8 mouse cellular contexts compared by ENCODE assay signal in the genomic region with DNA sequence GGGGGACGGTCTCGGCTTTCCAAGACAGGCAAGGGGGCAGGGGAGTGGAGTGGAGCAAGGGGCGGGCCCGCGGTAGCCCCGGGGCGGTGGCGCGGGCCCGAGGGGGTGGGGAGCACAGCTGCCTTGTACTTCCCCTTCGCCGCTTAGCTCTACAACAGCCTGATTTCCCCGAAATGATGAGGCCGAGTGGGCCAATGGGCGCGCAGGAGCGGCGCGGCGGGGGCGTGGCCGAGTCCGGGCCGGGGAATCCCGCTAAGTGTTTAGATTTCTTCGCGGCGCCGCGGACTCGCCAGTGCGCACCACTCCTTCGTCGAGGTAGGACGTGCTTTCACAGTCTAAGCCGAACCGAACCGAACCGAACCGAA. TPM values are rescaled to one million over a fixed set of nuclear protein-coding genes. Genes with fewer than 3 reads are reported as not detected.
DNase-seq lines count a peak whose midpoint lies in the region; ATAC-seq lines count a peak whose summit lies in the region.

TSS of gene Irf1 (plus strand) at position 255 of the 365 bp plus-strand sequence.

- DNase-seq in R1 (ENCODE audit: low read depth, low spot score) = peak; percentile 96
- DNase-seq in cerebellum, postnatal 25 days = peak; percentile 71 to 80
- DNase-seq in frontal cortex, postnatal 25 days (ENCODE audit: low spot score in 2 of 2) = peak; percentile 67 to 73
- DNase-seq in layer of hippocampus, postnatal 25 days (ENCODE audit: extremely low spot score in 1 of 2, low spot score in 1 of 2) = peak; percentile 55 to 71
- peak; percentile 97 for DNase-seq in lung, postnatal 14 days
- peak; percentile 94 for DNase-seq in ovary, postnatal 36 days (ENCODE audit: low spot score)
- peak; percentile 98 for DNase-seq in thymus, postnatal 25 days

- H3K36me3 ChIP-seq in hindbrain, embryonic 13.5 days = no peaks in the 10 kb centered on the region

- peaks cover 52% of the 10 kb centered on the region for H3K27me3 ChIP-seq in hindbrain, embryonic 13.5 days

- no peaks in the 10 kb centered on the region for H3K9me3 ChIP-seq in hindbrain, embryonic 13.5 days

- H3K9ac ChIP-seq in hindbrain, embryonic 13.5 days = peak within 1 kb of the TSS; percentile 78

- peak within 1 kb of the TSS; percentile 74 for H3K4me3 ChIP-seq in hindbrain, embryonic 13.5 days

- peaks cover 11% of the 10 kb centered on the region for H3K4me1 ChIP-seq in hindbrain, embryonic 13.5 days (replicated peaks)

- H3K4me2 ChIP-seq in hindbrain, embryonic 13.5 days = peak within 1 kb of the TSS; percentile 97

- no peak within 1 kb of the TSS for H3K27ac ChIP-seq in hindbrain, embryonic 13.5 days

- WGBS in hindbrain, embryonic 13.5 days = under 1% methylated on average over 37 of the region's 40 CpGs

- ATAC-seq in hindbrain, embryonic 13.5 days (ENCODE audit: low FRiP score) = peak; percentile 91

RNA-seq across cellular contexts. Expression of gene Irf1, which starts in this region (rescaled TPM):
- polyA plus RNA-seq in hindbrain, embryonic 13.5 days (2015; fragmentation: Nextera tagmentation; extraction: Ambion mirVana) = 2.5 and 2.9 TPM in 2 replicates
- 1 to 10 TPM; 7.6 to 7.7 TPM for total RNA-seq in layer of hippocampus, postnatal 25 days (2021)
